Mouse (Mus musculus) brain, embryonic 14.5 days (tissue): ENCODE measurements around the gene Adamts8.

Source experiments
- CTCF ChIP-seq: fragments of 200-500 bp; IDR thresholded peaks from 2 replicates; pipeline ENCODE4 v1.5.1; 2012; ENCODE audit warnings: inconsistent platforms, mild to moderate bottlenecking, moderate library complexity, borderline replicate concordance; ENCODE audit not compliant: insufficient read depth, insufficient read length; ENCODE audit errors: extremely low read depth
- POLR2A ChIP-seq: fragments of 200-500 bp; IDR thresholded peaks from 2 replicates; pipeline ENCODE4 v1.6.1; 2012; ENCODE audit warnings: mild to moderate bottlenecking, inconsistent platforms, borderline replicate concordance; ENCODE audit not compliant: poor library complexity, insufficient read depth, insufficient read length, severe bottlenecking; ENCODE audit errors: extremely low read depth

DNA sequence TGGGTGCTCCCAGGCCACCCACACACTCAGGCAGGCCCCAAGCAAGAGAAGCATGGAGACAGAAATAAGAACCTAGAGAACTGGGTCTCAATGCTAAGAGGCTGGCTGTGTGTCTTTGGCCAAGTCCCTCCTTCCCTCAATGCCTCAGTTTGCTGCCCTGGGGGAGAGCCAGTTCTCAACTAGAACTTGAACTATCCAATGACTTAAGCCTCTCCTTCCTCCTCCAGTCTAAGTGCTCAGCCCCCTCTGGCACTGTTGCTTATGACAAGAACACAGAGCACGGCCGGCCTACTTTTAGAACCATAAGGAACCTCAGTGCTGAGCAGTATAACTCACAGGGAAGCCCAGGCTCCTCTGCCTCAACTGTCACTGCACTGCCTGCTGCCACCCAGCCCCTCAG, 28.1 kb upstream of the Adamts8 start:
- TF ChIP-seq CTCF (no peak), POLR2A (no peak)
